Mouse (Mus musculus) lung, embryonic 16.5 days (tissue): ENCODE data around the gene Mnx1. TPM values are rescaled to one million over a fixed set of nuclear protein-coding genes. Genes with fewer than 3 reads are reported as not detected.

Experiments
- ATAC-seq: fragments of 200-750 bp; cut with Nextera tagmentation; 2 replicates; pipeline ENCODE4 v1.8.0; 2017; ENCODE audit warnings: low read depth, mild to moderate bottlenecking, moderate library complexity
- H3K27ac ChIP-seq: fragments of 300-500 bp; sonication (generic); 2 replicates; pipeline ENCODE4 v1.5.1; 2014; ENCODE audit warnings: mild to moderate bottlenecking, control low read depth, low read length
- H3K27me3 ChIP-seq: fragments of 300-500 bp; sonication (generic); 2 replicates; pipeline ENCODE4 v1.6.1; 2014; ENCODE audit warnings: low read depth, low read length, mixed read lengths; ENCODE audit not compliant: control insufficient read depth, insufficient read depth
- H3K36me3 ChIP-seq: fragments of 300-500 bp; sonication (generic); 2 replicates; pipeline ENCODE4 v1.6.1; 2014; ENCODE audit warnings: low read length; ENCODE audit not compliant: control insufficient read depth, insufficient read depth
- H3K4me1 ChIP-seq: fragments of 300-500 bp; sonication (generic); replicated peaks from 2 replicates; pipeline ENCODE4 v1.6.1; 2014; ENCODE audit warnings: low read length, mixed read lengths; ENCODE audit not compliant: control insufficient read depth, insufficient read depth
- H3K4me2 ChIP-seq: fragments of 300-500 bp; sonication (generic); 2 replicates; pipeline ENCODE4 v1.6.1; 2014; ENCODE audit warnings: low read depth, low read length, control low read depth
- H3K4me3 ChIP-seq: fragments of 300-500 bp; sonication (generic); 2 replicates; pipeline ENCODE4 v1.5.1; 2014; ENCODE audit warnings: mild to moderate bottlenecking, low read length, control low read depth
- H3K9ac ChIP-seq: fragments of 300-500 bp; sonication (generic); 2 replicates; pipeline ENCODE4 v1.6.1; 2014; ENCODE audit warnings: low read length, control low read depth
- H3K9me3 ChIP-seq: fragments of 300-500 bp; sonication (generic); 2 replicates; pipeline ENCODE4 v1.6.1; 2016; ENCODE audit warnings: low read length; ENCODE audit not compliant: control insufficient read depth
- WGBS: fragments of 180-500 bp; shearing (Covaris S2); extraction: QIAGEN DNeasy Blood & Tissue Kit; methylation state at CpG from one replicate; pipeline ENCODE4 v1.1.7; 2014; 5-methylcytosine and 5-hydroxymethylcytosine counted together
- polyA plus RNA-seq: library from polyadenylated mRNA; unstranded; fragments of >200 nt; fragmentation: Nextera tagmentation; extraction: Ambion mirVana; gene quantifications from 2 replicates; pipeline ENCODE4 v1.2.1, GENCODE M21; 2015

Gene Mnx1
- polyA plus RNA-seq, 1 experiment from 2014 or later = not detected

DNA sequence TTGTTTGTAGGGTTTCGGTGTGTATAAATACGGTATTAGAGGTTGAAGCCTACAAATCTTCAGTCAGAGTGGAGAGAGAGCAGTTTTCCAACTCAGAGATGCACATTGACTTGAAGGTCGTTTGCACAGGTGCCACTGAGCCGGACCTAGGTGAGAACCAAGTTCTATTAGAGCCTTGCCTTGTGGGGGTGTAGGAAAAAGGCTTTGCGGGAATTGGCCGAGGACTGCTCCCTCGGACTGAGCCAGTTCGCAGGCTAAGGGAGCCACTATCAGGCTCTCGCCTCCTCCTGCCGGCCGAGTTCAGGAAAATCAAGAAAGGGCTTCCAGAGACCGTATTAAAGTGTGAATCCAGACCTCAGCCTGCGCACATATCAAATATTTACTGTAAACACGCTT is 926 bp upstream of the Mnx1 start:
- Histone ChIP-seq H3K36me3 (no peaks in the 10 kb centered on the region), H3K9ac (no peak overlapping the region), H3K4me3 (no peak overlapping the region), H3K27me3 (peaks cover 97% of the 10 kb centered on the region), H3K27ac (no peak overlapping the region), H3K9me3 (no peaks in the 10 kb centered on the region), H3K4me2 (no peak overlapping the region), H3K4me1 (peaks cover 12% of the 10 kb centered on the region)
- peak; percentile 46; the same call in 1 of the 2 replicates for ATAC-seq
- WGBS = 1% methylated on average over 14 of the region's 14 CpGs

GRCm38 (mm10) chr5:29477474-29478207 is 629 bp downstream of the Mnx1 start:
- Histone ChIP-seq H3K4me1 (peaks cover 12% of the 10 kb centered on the region), H3K27ac (no peak overlapping the region), H3K36me3 (no peaks in the 10 kb centered on the region), H3K4me2 (peak overlapping the region; percentile 68), H3K9me3 (no peaks in the 10 kb centered on the region), H3K27me3 (peaks cover 96% of the 10 kb centered on the region), H3K9ac (peak overlapping the region; percentile 7; the same call in 1 of the 2 replicates), H3K4me3 (peak overlapping the region; percentile 43)
- peak; percentile 40; the same call in 1 of the 2 replicates for ATAC-seq
- under 1% methylated on average over 63 of the region's 73 CpGs for WGBS

DNA sequence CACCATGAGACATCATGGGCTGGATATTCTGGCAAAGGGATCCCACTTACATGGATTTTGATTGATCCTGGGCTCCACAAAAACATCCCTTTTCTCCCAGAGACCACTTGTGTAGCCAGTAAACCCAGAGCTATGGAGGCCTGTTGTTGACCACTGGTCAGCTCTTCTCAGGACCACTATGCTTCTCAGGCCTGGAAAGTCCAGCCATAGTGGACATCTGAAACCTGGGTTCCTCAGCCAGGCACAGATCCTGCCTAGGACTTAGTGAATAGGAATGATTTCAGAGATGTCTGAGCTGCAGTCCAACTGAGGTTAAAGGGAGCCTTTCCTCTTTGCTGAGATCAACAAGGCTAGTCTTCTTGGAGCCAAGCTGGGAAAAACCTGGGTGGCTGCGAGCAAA is 2.2 kb downstream of the Mnx1 start:
- Histone ChIP-seq H3K27ac (no peak overlapping the region), H3K36me3 (no peaks in the 10 kb centered on the region), H3K9me3 (no peaks in the 10 kb centered on the region), H3K27me3 (peaks cover 96% of the 10 kb centered on the region), H3K9ac (no peak overlapping the region), H3K4me3 (no peak overlapping the region), H3K4me1 (peaks cover 12% of the 10 kb centered on the region), H3K4me2 (no peak overlapping the region)
- 6% methylated on average over 1 of the region's 1 CpGs for WGBS
- no peak for ATAC-seq

DNA sequence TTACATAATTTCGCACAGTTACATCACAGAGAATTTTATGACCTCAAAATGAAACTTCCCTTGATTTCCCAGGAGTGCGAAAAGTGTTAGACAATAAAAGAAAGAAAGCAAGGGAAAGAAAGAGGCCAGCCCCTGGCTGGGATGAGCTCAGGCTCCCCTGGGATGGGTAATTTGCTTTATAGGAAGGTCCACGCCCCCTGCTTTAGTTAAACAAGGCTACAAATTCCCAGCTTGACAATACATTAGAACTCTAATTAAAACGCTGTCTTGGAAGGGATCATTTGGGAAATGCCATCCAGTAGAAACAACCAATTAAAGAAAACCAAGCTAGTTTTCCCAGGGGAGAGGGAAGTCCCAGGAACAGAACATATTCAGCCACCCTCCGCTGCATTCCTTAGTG is 2.7 kb downstream of the Mnx1 start:
- WGBS = 5% methylated on average over 5 of the region's 5 CpGs
- ATAC-seq = no peak
- no peaks in the 10 kb centered on the region for H3K9me3 ChIP-seq
- no peak overlapping the region for H3K4me2 ChIP-seq
- H3K27me3 ChIP-seq = peaks cover 97% of the 10 kb centered on the region
- H3K9ac ChIP-seq = no peak overlapping the region
- no peak overlapping the region for H3K27ac ChIP-seq
- no peak overlapping the region for H3K4me3 ChIP-seq
- H3K36me3 ChIP-seq = no peaks in the 10 kb centered on the region
- H3K4me1 ChIP-seq = peaks cover 12% of the 10 kb centered on the region

DNA sequence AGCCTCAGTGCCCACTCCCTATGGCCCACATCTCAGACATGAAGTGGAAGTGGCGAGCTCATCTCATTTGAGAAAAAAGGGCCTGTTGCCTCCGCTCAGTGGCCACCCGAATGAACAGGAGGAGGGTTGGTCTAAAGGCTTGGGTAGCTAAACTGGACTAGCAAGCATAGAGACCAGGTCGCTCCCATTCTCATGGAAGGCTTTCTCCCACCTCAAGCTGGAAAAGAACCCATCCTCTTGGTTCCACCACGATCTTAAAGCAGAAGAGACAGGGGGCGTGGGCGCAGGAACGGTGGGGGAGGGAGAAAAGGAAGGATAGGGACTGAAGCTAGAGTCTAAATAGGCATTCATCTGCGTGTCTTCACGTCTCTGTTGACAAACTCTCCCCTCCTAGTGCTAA is 3.2 kb downstream of the Mnx1 start:
- peaks cover 97% of the 10 kb centered on the region for H3K27me3 ChIP-seq

GRCm38 (mm10) chr5:29474246-29474960 is 3.9 kb downstream of the Mnx1 start:
- 4% methylated on average over 35 of the region's 35 CpGs for WGBS

More for the DNA sequence above, 3.2 kb downstream of the Mnx1 start:
- 3% methylated on average over 10 of the region's 10 CpGs for WGBS
- Histone ChIP-seq H3K36me3 (no peaks in the 10 kb centered on the region), H3K9ac (no peak overlapping the region), H3K27ac (no peak overlapping the region), H3K4me1 (peaks cover 12% of the 10 kb centered on the region), H3K9me3 (no peaks in the 10 kb centered on the region), H3K4me3 (no peak overlapping the region), H3K4me2 (no peak overlapping the region)
- ATAC-seq = no peak

DNA sequence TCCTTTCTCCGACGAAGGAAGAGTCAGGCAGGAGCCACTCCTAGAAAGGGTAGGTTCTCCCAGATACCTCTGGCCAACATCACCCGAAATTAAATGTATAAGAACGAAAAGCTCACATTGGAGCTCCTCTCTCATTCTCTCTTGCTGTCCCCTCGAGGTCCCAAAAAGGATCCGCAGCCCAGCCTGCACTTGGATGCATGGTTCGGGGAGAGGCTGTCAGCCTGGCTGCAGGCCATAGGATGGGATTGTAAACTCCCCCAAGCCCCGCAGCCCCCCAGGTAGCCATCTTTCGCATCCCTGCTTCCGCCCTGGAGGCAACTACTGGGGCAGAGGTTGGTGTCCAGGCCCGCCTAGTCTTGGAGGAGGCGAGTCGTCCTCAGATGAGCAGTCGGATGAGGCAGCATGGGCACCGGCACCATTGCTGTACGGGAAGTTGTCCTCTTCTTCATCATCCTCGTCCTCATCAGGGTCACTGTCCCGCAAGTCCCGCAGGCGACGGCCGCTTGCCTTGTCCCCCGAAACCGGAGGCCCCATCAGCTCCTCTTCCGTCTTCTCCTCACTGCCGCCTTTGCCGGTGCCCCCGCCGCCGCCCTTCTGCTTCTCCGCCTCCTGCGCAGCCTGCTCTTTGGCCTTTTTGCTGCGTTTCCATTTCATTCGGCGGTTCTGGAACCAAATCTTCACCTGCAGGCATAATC is 4.6 kb downstream of the Mnx1 start:
- H3K4me3 ChIP-seq = no peak overlapping the region

More at GRCm38 (mm10) chr5:29474246-29474960, 3.9 kb downstream of the Mnx1 start:
- Histone ChIP-seq H3K9me3 (no peaks in the 10 kb centered on the region), H3K4me3 (no peak overlapping the region), H3K27ac (no peak overlapping the region), H3K27me3 (peaks cover 98% of the 10 kb centered on the region), H3K4me1 (peaks cover 12% of the 10 kb centered on the region), H3K9ac (no peak overlapping the region), H3K36me3 (no peaks in the 10 kb centered on the region), H3K4me2 (no peak overlapping the region)
- no peak for ATAC-seq

DNA sequence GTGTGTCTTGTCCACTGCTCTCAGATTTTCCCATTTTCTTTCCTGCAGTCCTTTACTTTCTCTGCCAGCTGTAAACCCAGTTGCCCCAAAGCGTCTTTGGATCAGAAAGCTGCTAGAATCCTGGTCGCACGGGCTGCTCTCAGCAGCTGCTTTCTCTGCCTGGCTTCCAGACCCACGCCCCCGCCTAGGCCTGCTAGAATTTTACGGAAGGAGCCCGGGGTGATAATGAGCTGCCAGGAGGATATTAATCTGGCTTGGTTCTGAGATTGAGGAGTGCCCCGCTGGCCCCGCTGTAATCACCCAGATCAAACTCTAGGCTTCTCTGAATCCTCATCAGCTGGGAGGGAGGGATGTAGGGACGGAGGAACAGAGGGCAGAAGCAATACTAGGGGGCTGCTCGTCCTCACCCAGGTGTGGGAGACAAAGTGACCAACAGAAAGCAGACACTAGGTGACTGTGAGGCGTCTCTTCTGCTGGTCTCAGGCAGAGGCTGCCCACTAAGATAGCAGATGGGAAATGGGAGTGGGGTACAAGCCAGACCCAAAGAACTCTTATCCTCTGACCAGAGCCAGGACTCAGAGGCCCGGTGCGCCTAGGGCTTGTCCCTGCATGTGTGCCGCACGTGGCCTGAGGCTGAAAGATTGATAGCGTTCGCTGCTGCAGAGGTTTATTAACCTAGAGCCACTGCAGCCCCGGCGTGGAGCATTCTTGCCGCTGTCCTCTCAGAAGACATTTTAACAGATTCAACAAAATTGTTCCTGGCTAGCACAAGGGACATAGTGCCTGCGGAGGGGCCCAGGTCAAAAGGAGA is 6.2 kb downstream of the Mnx1 start:
- H3K27me3 ChIP-seq = peaks cover 91% of the 10 kb centered on the region
- H3K36me3 ChIP-seq = no peaks in the 10 kb centered on the region
- ATAC-seq = no peak
- no peaks in the 10 kb centered on the region for H3K4me1 ChIP-seq
- no peak overlapping the region for H3K4me3 ChIP-seq
- no peak overlapping the region for H3K4me2 ChIP-seq
- H3K27ac ChIP-seq = no peak overlapping the region
- 2% methylated on average over 22 of the region's 22 CpGs for WGBS
- no peaks in the 10 kb centered on the region for H3K9me3 ChIP-seq
- no peak overlapping the region for H3K9ac ChIP-seq

More for the DNA sequence above, 4.6 kb downstream of the Mnx1 start:
- no peaks in the 10 kb centered on the region for H3K36me3 ChIP-seq
- 2% methylated on average over 35 of the region's 35 CpGs for WGBS
- no peak overlapping the region for H3K4me2 ChIP-seq
- no peak overlapping the region for H3K9ac ChIP-seq
- H3K27ac ChIP-seq = no peak overlapping the region
- ATAC-seq = no peak
- H3K27me3 ChIP-seq = peaks cover 94% of the 10 kb centered on the region
- H3K4me1 ChIP-seq = peaks cover 12% of the 10 kb centered on the region
- H3K9me3 ChIP-seq = no peaks in the 10 kb centered on the region
